Mouse (Mus musculus): ENCODE results near the gene Myo1c. TPM values are rescaled to one million over a fixed set of nuclear protein-coding genes. Genes with fewer than 3 reads are reported as not detected.

Myo1c gene
- polyA plus RNA-seq, 1 experiment, result 69.2 TPM

GRCm38 (mm10) chr11:75620136-75620780, 30.0 kb upstream of the Myo1c start:
- TF ChIP-seq CTCF (IDR thresholded peaks at IDR 0.05; ENCODE audit: control insufficient read depth, insufficient read depth, low read length) (no peak), POLR2A (IDR thresholded peaks at IDR 0.05; ENCODE audit: borderline replicate concordance, control insufficient read depth, low read depth, low read length) (no peak)
- WGBS, result 87% methylated on average over 12 of the region's 12 CpGs
- Histone ChIP-seq H3K4me3 (replicated peaks; ENCODE audit: control insufficient read depth, low read depth, low read length) (no peak overlapping the region), H3K27ac (ENCODE audit: control insufficient read depth, insufficient read depth, low read depth, low read length, poor library complexity) (no peak overlapping the region), H3K4me1 (ENCODE audit: control insufficient read depth, insufficient read depth, low read length) (peaks cover 5% of the 10 kb centered on the region)

GRCm38 (mm10) chr11:75621426-75621825, 28.9 kb upstream of the Myo1c start:
- TF ChIP-seq CTCF (IDR thresholded peaks at IDR 0.05; ENCODE audit: control insufficient read depth, insufficient read depth, low read length), result no peak
- no peak for TF ChIP-seq POLR2A (IDR thresholded peaks at IDR 0.05; ENCODE audit: borderline replicate concordance, control insufficient read depth, low read depth, low read length)
- no peak overlapping the region for H3K27ac ChIP-seq (ENCODE audit: control insufficient read depth, insufficient read depth, low read depth, low read length, poor library complexity)
- WGBS, result 69% methylated on average over 2 of the region's 2 CpGs

GRCm38 (mm10) chr11:75622588-75623329, 27.5 kb upstream of the Myo1c start:
- no peak overlapping the region for H3K4me3 ChIP-seq (replicated peaks; ENCODE audit: control insufficient read depth, low read depth, low read length)
- peak overlapping the region; percentile 63; the same call in 1 of the 2 replicates for H3K27ac ChIP-seq (ENCODE audit: control insufficient read depth, insufficient read depth, low read depth, low read length, poor library complexity)
- TF ChIP-seq CTCF (IDR thresholded peaks at IDR 0.05; ENCODE audit: control insufficient read depth, insufficient read depth, low read length) (no peak), POLR2A (IDR thresholded peaks at IDR 0.05; ENCODE audit: borderline replicate concordance, control insufficient read depth, low read depth, low read length) (no peak)
- H3K4me1 ChIP-seq (ENCODE audit: control insufficient read depth, insufficient read depth, low read length), result peaks cover 5% of the 10 kb centered on the region
- 30% methylated on average over 2 of the region's 2 CpGs for WGBS

More at GRCm38 (mm10) chr11:75621426-75621825, 28.9 kb upstream of the Myo1c start:
- peaks cover 5% of the 10 kb centered on the region for H3K4me1 ChIP-seq (ENCODE audit: control insufficient read depth, insufficient read depth, low read length)
- H3K4me3 ChIP-seq (replicated peaks; ENCODE audit: control insufficient read depth, low read depth, low read length), result no peak overlapping the region

DNA sequence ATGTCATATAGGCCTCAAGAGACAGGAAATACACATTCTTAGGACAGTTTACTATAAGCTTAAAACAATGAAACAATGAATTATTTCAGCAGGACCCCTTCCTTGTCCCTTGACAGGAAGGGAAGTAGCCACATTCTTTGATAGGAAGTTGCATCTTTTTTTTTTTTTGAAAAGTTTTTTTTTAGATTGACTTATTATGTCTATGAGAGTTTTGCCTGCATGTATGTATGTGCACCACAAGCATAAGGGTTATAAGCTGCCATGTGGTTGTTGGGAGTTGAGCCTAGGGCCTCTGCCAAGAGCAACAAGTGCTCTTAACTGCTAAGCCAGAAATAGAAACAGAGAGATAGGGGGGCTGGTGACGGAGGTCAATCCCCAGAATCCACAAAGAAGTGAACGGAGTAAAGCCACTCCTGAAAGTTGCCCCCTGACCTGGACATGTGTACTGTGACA, 26.2 kb upstream of the Myo1c start:
- peaks cover 5% of the 10 kb centered on the region for H3K4me1 ChIP-seq (ENCODE audit: control insufficient read depth, insufficient read depth, low read length)
- TF ChIP-seq CTCF (IDR thresholded peaks at IDR 0.05; ENCODE audit: control insufficient read depth, insufficient read depth, low read length) (no peak), POLR2A (IDR thresholded peaks at IDR 0.05; ENCODE audit: borderline replicate concordance, control insufficient read depth, low read depth, low read length) (no peak)
- 23% methylated on average over 2 of the region's 2 CpGs for WGBS
- H3K27ac ChIP-seq (ENCODE audit: control insufficient read depth, insufficient read depth, low read depth, low read length, poor library complexity), result peak overlapping the region; percentile 50; the same call in 1 of the 2 replicates
- H3K4me3 ChIP-seq (replicated peaks; ENCODE audit: control insufficient read depth, low read depth, low read length), result no peak overlapping the region

- TF ChIP-seq POLR2A (IDR thresholded peaks at IDR 0.05; ENCODE audit: borderline replicate concordance, control insufficient read depth, low read depth, low read length) (no peak), CTCF (IDR thresholded peaks at IDR 0.05; ENCODE audit: control insufficient read depth, insufficient read depth, low read length) (no peak)
- peaks cover 5% of the 10 kb centered on the region for H3K4me1 ChIP-seq (ENCODE audit: control insufficient read depth, insufficient read depth, low read length)
- WGBS, result 89% methylated on average over 4 of the region's 4 CpGs
- no peak overlapping the region for H3K27ac ChIP-seq (ENCODE audit: control insufficient read depth, insufficient read depth, low read depth, low read length, poor library complexity)
- H3K4me3 ChIP-seq (replicated peaks; ENCODE audit: control insufficient read depth, low read depth, low read length), result no peak overlapping the region
Measured at GRCm38 (mm10) chr11:75625820-75626219, 24.5 kb upstream of the Myo1c start.

DNA sequence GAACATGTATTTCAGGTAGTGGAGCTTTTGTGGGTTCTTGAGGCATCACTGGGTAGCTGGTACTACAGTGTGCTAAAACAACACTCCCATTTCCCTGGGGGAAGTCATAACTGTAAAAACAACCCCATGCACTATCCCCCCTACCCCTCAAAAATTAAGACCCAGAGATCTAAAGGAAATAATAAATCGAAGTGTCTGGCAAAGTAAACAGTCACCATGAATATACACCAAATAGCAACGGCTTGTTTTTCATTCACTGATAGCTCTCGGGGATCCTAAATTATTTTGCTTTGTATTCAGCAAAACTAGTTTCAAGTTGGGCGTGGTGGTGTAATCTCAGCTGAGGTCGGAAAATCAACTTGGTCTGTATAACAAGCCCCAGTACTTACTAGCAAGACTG, 20.2 kb upstream of the Myo1c start:
- WGBS, result 3% methylated on average over 5 of the region's 5 CpGs
- H3K27ac ChIP-seq (ENCODE audit: control insufficient read depth, insufficient read depth, low read depth, low read length, poor library complexity), result no peak overlapping the region
- no peak for TF ChIP-seq CTCF (IDR thresholded peaks at IDR 0.05; ENCODE audit: control insufficient read depth, insufficient read depth, low read length)
- no peak for TF ChIP-seq POLR2A (IDR thresholded peaks at IDR 0.05; ENCODE audit: borderline replicate concordance, control insufficient read depth, low read depth, low read length)
- peaks cover 4% of the 10 kb centered on the region for H3K4me1 ChIP-seq (ENCODE audit: control insufficient read depth, insufficient read depth, low read length)
- H3K4me3 ChIP-seq (replicated peaks; ENCODE audit: control insufficient read depth, low read depth, low read length), result no peak overlapping the region

- WGBS, result under 1% methylated on average over 53 of the region's 53 CpGs
- Histone ChIP-seq H3K27ac (ENCODE audit: control insufficient read depth, insufficient read depth, low read depth, low read length, poor library complexity) (peak within 1 kb of the TSS; percentile 71), H3K4me3 (replicated peaks; ENCODE audit: control insufficient read depth, low read depth, low read length) (peak within 1 kb of the TSS; percentile 89), H3K4me1 (ENCODE audit: control insufficient read depth, insufficient read depth, low read length) (peaks cover 4% of the 10 kb centered on the region; the same call in 1 of the 2 replicates)
- TF ChIP-seq POLR2A (IDR thresholded peaks at IDR 0.05; ENCODE audit: borderline replicate concordance, control insufficient read depth, low read depth, low read length) (peak; percentile 98), CTCF (IDR thresholded peaks at IDR 0.05; ENCODE audit: control insufficient read depth, insufficient read depth, low read length) (peak; percentile 8; the same call in 1 of the 2 replicates)
Measured at GRCm38 (mm10) chr11:75630645-75631229, 19.6 kb upstream of the Myo1c start, which contains the start of gene Inpp5k. Gene Inpp5k, plus strand, starts transcription at chr11:75630988.

Data from bone marrow, adult 2 months (tissue).